Mouse (Mus musculus) embryonic facial prominence, embryonic 14.5 days (tissue): ENCODE results near the gene Drp2. TPM values are rescaled to one million over a fixed set of nuclear protein-coding genes. Genes with fewer than 3 reads are reported as not detected.

Experiments
- ATAC-seq: fragments of 200-750 bp; cut with Nextera tagmentation; 2 replicates; pipeline ENCODE4 v1.8.0; 2017; ENCODE audit warnings: low read depth, moderate number of reproducible peaks, moderate TSS enrichment
- DNase-seq: peaks from one replicate; pipeline ENCODE4 v3.0.0-alpha.2; 2015; ENCODE audit warnings: low spot score
- H3K27ac ChIP-seq: fragments of 300-500 bp; sonication (generic); replicated peaks from 2 replicates; pipeline ENCODE4 v1.5.1; 2014; ENCODE audit warnings: low read depth, mild to moderate bottlenecking, low read length, moderate library complexity
- H3K27me3 ChIP-seq: fragments of 300-500 bp; sonication (generic); replicated peaks from 2 replicates; pipeline ENCODE4 v1.6.1; 2014; ENCODE audit warnings: low read length; ENCODE audit not compliant: control insufficient read depth, insufficient read depth
- H3K36me3 ChIP-seq: fragments of 300-500 bp; sonication (generic); 2 replicates; pipeline ENCODE4 v1.6.1; 2014; ENCODE audit warnings: low read length, mixed read lengths; ENCODE audit not compliant: control insufficient read depth, insufficient read depth
- H3K4me1 ChIP-seq: fragments of 300-500 bp; sonication (generic); 2 replicates; pipeline ENCODE4 v1.6.1; 2014; ENCODE audit warnings: antibody characterized with exemption, low read length; ENCODE audit not compliant: control insufficient read depth, insufficient read depth
- H3K4me2 ChIP-seq: fragments of 300-500 bp; sonication (generic); 2 replicates; pipeline ENCODE4 v1.6.1; 2014; ENCODE audit warnings: low read depth, mild to moderate bottlenecking, low read length, moderate library complexity, mixed read lengths
- H3K4me3 ChIP-seq: fragments of 300-500 bp; sonication (generic); 2 replicates; pipeline ENCODE4 v1.5.1; 2014; ENCODE audit warnings: low read depth, mild to moderate bottlenecking, low read length
- H3K9ac ChIP-seq: fragments of 300-500 bp; sonication (generic); 2 replicates; pipeline ENCODE4 v1.6.1; 2014; ENCODE audit warnings: low read depth, mild to moderate bottlenecking, low read length, moderate library complexity, mixed read lengths
- H3K9me3 ChIP-seq: fragments of 300-500 bp; sonication (generic); 2 replicates; pipeline ENCODE4 v1.6.1; 2016; ENCODE audit warnings: low read length; ENCODE audit not compliant: control insufficient read depth
- WGBS: fragments of 180-500 bp; shearing (Covaris S2); extraction: QIAGEN DNeasy Blood & Tissue Kit; methylation state at CpG from one replicate; pipeline ENCODE4 v1.1.7; 2014; 5-methylcytosine and 5-hydroxymethylcytosine counted together
- polyA plus RNA-seq: library from polyadenylated mRNA; unstranded; fragments of >200 nt; fragmentation: Nextera tagmentation; extraction: Ambion mirVana; gene quantifications from 2 replicates; pipeline ENCODE4 v1.2.1, GENCODE M21; 2014

Drp2 gene
- polyA plus RNA-seq, 1 experiment from 2014 or later = 4.1 TPM

DNA sequence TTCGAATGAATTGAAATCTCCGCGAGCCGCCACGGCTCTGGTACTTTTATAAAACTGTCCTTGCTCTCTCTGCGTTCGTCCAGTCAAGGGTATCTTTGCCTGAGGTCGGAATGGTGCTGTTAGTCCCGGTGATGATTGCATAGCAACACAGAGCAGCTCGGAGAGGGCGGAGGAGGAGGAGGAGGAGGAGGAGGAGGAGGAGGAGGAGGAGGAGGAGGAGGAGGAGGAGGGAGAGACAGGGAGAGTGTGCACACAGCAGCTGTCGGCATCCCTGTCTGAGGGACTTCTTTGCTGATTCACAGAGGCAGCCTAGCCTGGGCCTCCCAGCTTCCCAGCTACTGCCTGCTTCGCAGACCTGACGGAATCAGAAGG is 219 bp downstream of the Drp2 start:
- Histone ChIP-seq H3K27ac (peak overlapping the region; percentile 48; the same call in 1 of the 2 replicates), H3K9me3 (no peaks in the 10 kb centered on the region), H3K4me3 (peak overlapping the region; percentile 40), H3K9ac (peak overlapping the region; percentile 55), H3K36me3 (no peaks in the 10 kb centered on the region), H3K4me1 (0 out of 2 replicates have a peak, but pooled peaks cover 3% of the 10 kb centered on the region), H3K4me2 (peak overlapping the region; percentile 56), H3K27me3 (peaks cover 6% of the 10 kb centered on the region; the same call in 1 of the 2 replicates)
- DNase-seq (peak; percentile 40), ATAC-seq (peak; percentile 79)
- WGBS = 17% methylated on average over 12 of the region's 14 CpGs

DNA sequence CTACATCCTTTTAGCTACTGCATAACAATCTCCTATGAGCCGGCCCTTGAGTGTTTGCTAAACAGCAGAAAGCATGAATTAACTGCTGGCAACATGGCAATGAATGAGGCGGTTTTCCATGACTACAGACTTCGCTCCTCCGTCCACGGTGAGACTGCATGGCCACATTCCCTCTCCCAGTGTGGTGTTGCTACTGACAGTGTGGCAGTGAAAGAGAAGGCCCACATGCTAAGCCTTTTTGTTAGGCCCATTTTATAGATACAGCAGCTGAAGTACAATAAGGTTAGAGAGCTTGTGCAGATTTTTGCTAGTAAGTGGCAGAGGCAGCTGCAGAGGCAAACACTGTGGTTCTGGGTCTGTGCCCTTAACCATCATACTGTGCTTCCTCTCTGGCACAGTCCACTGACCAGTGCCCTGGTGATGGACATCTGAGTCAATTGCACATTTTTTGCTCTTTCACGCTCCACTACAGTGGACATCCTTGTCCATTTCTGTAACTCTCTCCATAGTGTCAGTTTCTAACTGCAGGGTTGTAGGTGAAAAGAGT is 5.1 kb downstream of the Drp2 start:
- Histone ChIP-seq H3K36me3 (no peaks in the 10 kb centered on the region), H3K4me2 (no peak overlapping the region), H3K9me3 (no peaks in the 10 kb centered on the region), H3K27me3 (peaks cover 6% of the 10 kb centered on the region; the same call in 1 of the 2 replicates), H3K4me3 (no peak overlapping the region), H3K4me1 (0 out of 2 replicates have a peak, but pooled peaks cover 3% of the 10 kb centered on the region), H3K9ac (no peak overlapping the region), H3K27ac (no peak overlapping the region)
- DNase-seq = no peak
- 87% methylated on average over 6 of the region's 6 CpGs for WGBS
- no peak for ATAC-seq

GRCm38 (mm10) chrX:134412096-134412495 is 7.7 kb downstream of the Drp2 start:
- H3K9me3 ChIP-seq = no peaks in the 10 kb centered on the region
- H3K4me3 ChIP-seq = no peak overlapping the region
- H3K27me3 ChIP-seq = no peaks in the 10 kb centered on the region
- no peak overlapping the region for H3K4me2 ChIP-seq
- 87% methylated on average over 1 of the region's 1 CpGs for WGBS
- no peak for DNase-seq
- H3K4me1 ChIP-seq = no peaks in the 10 kb centered on the region
- H3K36me3 ChIP-seq = no peaks in the 10 kb centered on the region
- no peak overlapping the region for H3K27ac ChIP-seq
- no peak overlapping the region for H3K9ac ChIP-seq
- no peak for ATAC-seq

DNA sequence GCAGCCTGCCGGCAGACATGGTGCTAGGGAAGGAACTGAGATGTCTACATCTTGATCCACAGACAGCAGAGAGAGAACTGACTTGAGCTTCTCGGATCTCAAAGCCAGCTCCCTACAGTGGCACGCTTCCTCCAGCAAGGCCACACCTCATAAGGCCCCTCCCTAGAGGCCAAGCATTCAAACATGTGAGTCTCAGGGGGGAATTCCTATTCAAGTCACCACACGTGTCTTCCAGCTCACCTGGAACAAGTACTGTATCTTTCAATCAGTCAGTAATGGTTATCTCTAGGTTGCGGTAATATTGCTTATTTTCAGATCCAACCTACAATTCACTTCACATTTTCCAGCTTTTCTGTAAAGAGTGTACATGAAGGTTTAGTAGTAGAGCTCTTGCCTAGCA is 15.7 kb downstream of the Drp2 start:
- Histone ChIP-seq H3K27ac (no peak overlapping the region), H3K9ac (no peak overlapping the region), H3K36me3 (no peaks in the 10 kb centered on the region), H3K9me3 (no peaks in the 10 kb centered on the region), H3K4me1 (no peaks in the 10 kb centered on the region), H3K4me2 (no peak overlapping the region), H3K27me3 (no peaks in the 10 kb centered on the region), H3K4me3 (no peak overlapping the region)
- DNase-seq (peak; percentile 28), ATAC-seq (no peak)
- WGBS = 80% methylated on average over 5 of the region's 5 CpGs

GRCm38 (mm10) chrX:134424263-134424662 is 19.9 kb downstream of the Drp2 start:
- no peaks in the 10 kb centered on the region for H3K36me3 ChIP-seq
- no peaks in the 10 kb centered on the region for H3K27me3 ChIP-seq
- H3K4me2 ChIP-seq = no peak overlapping the region
- H3K9ac ChIP-seq = no peak overlapping the region
- H3K4me3 ChIP-seq = no peak overlapping the region
- 92% methylated on average over 5 of the region's 5 CpGs for WGBS
- no peak overlapping the region for H3K27ac ChIP-seq
- H3K4me1 ChIP-seq = no peaks in the 10 kb centered on the region
- no peaks in the 10 kb centered on the region for H3K9me3 ChIP-seq
- ATAC-seq (no peak), DNase-seq (no peak)

GRCm38 (mm10) chrX:134425798-134426197 is 21.4 kb downstream of the Drp2 start:
- peak; percentile 4 for DNase-seq
- Histone ChIP-seq H3K4me3 (no peak overlapping the region), H3K36me3 (no peaks in the 10 kb centered on the region), H3K9ac (no peak overlapping the region), H3K4me1 (no peaks in the 10 kb centered on the region), H3K27ac (no peak overlapping the region), H3K4me2 (no peak overlapping the region), H3K27me3 (no peaks in the 10 kb centered on the region), H3K9me3 (no peaks in the 10 kb centered on the region)
- WGBS = 73% methylated on average over 10 of the region's 10 CpGs
- no peak for ATAC-seq

DNA sequence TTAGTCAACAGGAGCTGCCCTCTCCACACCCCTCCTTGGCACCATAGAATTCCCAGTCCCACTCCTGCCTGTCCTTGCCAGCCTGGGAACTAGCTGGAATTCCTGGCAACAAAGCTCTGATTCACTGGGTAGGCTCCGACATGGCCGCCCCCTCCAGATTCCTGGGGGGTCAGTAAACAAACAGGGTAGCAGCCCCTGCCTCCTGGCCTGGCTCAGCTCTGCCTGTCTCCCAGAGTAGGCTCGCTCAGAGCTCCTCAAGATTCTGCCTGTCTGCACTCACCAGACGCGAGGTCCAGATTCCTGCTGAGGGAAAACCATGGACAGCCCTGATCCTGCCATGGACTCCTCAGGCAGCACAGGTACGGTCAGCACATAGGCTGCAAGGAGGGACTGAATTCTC is 22.5 kb downstream of the Drp2 start:
- ATAC-seq = no peak
- Histone ChIP-seq H3K9me3 (no peaks in the 10 kb centered on the region), H3K27ac (no peak overlapping the region), H3K9ac (no peak overlapping the region), H3K4me1 (no peaks in the 10 kb centered on the region), H3K27me3 (no peaks in the 10 kb centered on the region), H3K36me3 (no peaks in the 10 kb centered on the region), H3K4me3 (no peak overlapping the region), H3K4me2 (no peak overlapping the region)
- peak; percentile 1 for DNase-seq
- WGBS = 46% methylated on average over 5 of the region's 6 CpGs

- Histone ChIP-seq H3K4me2 (no peak overlapping the region), H3K36me3 (no peaks in the 10 kb centered on the region), H3K4me1 (no peaks in the 10 kb centered on the region), H3K27ac (no peak overlapping the region), H3K9ac (no peak overlapping the region), H3K9me3 (no peaks in the 10 kb centered on the region), H3K27me3 (no peaks in the 10 kb centered on the region), H3K4me3 (no peak overlapping the region)
- 63% methylated on average over 3 of the region's 3 CpGs for WGBS
- ATAC-seq (no peak), DNase-seq (no peak)
These were observed 23.0 kb downstream of the Drp2 start for GRCm38 (mm10) chrX:134427307-134427706.

- peak; percentile 3 for DNase-seq
- WGBS = 79% methylated on average over 15 of the region's 67 CpGs
- peak overlapping the region; percentile 18 for H3K4me2 ChIP-seq
- peaks cover 17% of the 10 kb centered on the region; the same call in 1 of the 2 replicates for H3K9me3 ChIP-seq
- no peak overlapping the region for H3K4me3 ChIP-seq
- no peak overlapping the region for H3K9ac ChIP-seq
- H3K27ac ChIP-seq = no peak overlapping the region
- H3K36me3 ChIP-seq = no peaks in the 10 kb centered on the region
- no peaks in the 10 kb centered on the region for H3K4me1 ChIP-seq
- ATAC-seq = no peak
- no peaks in the 10 kb centered on the region for H3K27me3 ChIP-seq
These were observed 70.8 kb downstream of the Drp2 start for GRCm38 (mm10) chrX:134474988-134475710.
